ENCODE assay signal across 13 mouse cellular contexts in the genomic region with DNA sequence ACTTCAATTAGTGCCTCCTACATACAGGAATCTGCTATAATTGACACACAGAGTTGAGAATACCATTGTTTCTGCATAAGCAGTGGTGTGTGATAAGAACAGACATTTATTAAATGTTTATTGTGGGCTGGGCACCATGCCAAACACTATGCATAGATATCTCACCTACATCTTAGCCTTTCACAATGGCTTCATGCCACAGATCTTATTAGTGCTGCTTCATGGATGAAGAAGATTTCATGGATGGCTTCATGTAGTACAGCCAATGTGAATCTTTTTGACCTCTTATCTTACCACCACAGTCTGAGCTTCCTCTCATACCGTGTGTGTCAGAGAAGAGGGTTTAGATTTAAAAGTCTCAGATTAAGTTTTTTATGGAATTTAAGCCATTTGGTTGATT.
"Had no signal": no experiment of that assay in that cellular context is flagged by ENCODE, and none has a peak within 500 bp of the region (broad histone marks: within the 10 kb centered on the region; RNA-seq: fewer than 3 reads in every experiment).

No protein-coding gene starts in this region.

- H3K4me3 ChIP-seq: kidney, embryonic 15.5 days; limb, embryonic 13.5 days; megakaryocyte, embryonic 14.5 days; midbrain, embryonic 12.5 days; neural tube, embryonic 13.5 days had no signal

- DNase-seq: kidney, adult 2 months; kidney, postnatal 14 days; left cerebral cortex, postnatal 4 days; lung, adult 18-20 months; right cerebral cortex, adult 18-20 months; thymus, adult 18-20 months; thymus, postnatal 14 days had no signal

- H3K27ac ChIP-seq: kidney, embryonic 15.5 days; limb, embryonic 13.5 days; liver, embryonic 14.5 days; midbrain, embryonic 12.5 days; neural tube, embryonic 13.5 days had no signal
